Mouse (Mus musculus) forelimb bud, embryonic 11.5 days (tissue): Measurements from ENCODE around the gene Cdcp1.

ENCODE experiments used
- DNase-seq: peaks from one replicate; pipeline ENCODE4 v3.0.0-alpha.2; 2012; ENCODE audit warnings: low read depth, low spot score

Cdcp1 gene

DNA sequence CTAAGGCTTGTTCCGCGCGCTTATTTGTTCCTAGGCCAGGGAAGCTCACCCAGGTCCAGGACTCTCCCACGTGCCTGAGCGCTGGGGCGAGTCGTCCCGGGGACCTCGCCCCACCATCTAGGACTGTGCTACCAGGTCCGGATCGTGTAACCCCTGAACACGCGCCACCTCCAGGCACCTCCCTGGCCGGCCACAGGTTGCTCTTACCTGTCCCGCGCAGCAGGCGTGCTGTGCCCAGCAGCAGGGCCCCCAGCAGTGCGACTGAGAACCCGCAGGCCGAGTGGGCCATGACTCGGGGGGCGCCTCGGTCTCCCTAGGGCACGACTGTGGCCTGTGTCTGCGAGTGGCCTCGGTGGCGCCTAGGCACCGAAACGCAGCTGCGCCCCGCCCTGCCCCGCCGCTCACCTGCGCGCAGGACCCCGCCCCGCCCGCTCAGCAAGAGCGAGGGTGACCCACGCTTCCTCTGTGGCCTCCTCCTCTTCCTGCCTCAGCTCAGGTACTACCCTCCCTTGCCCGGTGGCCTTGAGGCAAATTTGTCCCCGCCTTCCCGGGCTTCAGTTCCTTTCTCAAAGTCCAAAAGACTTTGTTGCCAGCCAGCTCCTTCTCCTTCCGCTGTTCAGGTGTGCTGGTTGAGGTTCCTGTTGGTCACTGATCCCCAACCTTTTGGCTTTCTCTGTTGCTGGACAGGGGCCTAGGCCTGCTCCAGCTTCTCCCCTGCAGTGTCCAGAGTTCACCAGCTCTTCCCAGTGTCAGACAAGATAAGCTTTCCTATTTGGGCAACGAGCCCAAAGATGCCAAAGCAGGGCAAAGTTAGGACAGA, at the start of gene Cdcp1:
Cdcp1 (minus strand) TSS at position 418 of the 820 bp plus-strand sequence.
- no peak for DNase-seq

DNA sequence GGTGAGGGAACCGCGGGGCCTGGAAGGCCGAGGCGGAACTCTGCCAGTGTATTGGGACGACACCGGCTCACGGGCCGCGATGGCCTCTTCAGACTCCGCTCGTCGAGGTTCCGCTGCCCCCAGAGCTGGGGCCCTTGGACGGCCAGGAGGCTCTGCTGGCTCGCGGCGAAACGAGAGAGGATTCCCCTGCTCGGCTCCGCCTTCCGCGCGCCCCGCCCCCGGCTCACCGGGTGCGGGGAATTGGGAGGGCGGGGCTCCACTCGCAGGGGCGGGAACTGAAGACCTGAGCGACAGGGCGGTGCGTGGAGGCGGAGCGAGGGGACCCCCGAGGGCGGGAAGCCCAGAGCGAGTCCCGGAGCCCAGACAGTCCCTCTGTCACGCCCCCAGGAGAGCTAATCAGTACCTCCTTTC, 44.8 kb upstream of the Cdcp1 start, which contains the start of gene Tmem158:
Tmem158 (minus strand) TSS at position 154 of the 411 bp plus-strand sequence.
- DNase-seq, result peak; percentile 87

DNA sequence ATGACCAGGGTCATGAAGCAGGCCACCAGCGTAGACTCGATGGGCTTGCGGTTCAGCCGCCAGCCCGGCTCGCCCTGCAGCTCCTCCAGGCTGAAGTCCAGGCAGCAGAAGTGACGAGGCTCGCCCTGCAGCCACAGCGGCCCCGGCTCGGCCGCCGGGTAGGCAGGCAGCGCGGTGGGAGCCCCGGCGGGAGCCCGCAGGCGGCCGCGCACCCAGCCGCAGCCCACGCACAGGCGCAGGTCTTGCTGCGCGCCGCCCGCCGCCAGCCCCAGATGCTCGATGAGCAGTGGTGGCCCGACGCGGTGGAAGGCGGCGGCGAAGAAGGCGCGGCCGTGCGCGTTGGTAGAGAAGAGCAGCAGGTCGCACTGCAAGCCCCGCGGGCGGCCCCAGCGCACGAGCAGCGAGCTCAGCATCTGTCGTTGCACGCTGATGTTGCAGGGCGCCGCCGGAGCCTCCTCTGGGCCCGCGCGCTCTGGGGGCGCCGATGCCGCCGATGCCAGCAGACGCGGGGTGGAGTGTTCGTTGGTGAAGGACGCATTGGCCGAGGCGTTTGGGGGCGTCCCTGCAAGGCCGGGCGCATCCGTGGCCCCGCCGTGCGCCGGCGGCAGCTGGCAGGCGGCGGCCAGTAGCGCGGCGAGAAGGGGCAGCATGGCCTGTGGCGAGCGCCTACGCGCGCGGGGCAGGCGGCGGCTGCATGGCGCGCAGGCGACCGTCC, 44.2 kb upstream of the Cdcp1 start:
- peak; percentile 83 for DNase-seq

DNA sequence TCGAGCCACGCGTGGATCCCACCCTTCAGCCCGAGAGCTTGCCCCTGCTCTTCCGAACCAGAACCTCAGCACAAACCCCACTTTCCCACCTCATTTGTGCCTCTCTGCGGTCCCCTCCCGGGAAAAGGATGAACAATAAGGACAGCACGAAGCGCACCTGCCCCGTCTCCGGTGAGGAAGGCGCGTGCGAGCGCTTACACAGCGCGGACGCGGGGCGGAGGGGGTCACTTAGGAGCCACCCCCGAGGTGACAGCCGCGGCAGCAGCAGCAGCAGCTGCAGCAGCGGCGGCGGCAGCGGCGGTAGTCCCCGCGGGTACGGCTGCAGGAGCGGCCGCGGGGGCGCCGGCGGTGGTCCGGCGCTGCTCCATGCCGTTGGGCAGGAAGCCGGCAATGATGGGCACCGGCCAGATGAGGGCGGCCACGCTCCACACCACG, 43.6 kb upstream of the Cdcp1 start:
- no peak for DNase-seq

DNA sequence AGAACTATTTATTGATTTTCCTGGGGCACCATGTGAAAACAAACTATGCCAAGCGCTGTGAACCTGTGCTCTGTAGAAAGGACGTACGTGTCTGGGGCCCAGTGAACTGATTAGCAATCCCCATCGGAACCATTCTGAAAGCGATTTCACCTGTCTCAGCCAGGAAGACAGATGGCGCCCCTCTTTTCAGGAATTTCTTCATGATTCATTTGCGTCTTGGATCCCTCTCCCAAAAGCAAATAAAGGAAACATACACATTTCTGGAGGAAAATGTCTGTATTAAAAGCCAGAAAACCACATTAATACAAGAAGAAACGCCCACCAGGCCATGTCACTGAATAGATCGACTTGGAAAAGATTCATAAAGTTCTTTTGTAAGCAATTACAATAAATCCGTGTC, 43.0 kb upstream of the Cdcp1 start:
- DNase-seq, result no peak

DNA sequence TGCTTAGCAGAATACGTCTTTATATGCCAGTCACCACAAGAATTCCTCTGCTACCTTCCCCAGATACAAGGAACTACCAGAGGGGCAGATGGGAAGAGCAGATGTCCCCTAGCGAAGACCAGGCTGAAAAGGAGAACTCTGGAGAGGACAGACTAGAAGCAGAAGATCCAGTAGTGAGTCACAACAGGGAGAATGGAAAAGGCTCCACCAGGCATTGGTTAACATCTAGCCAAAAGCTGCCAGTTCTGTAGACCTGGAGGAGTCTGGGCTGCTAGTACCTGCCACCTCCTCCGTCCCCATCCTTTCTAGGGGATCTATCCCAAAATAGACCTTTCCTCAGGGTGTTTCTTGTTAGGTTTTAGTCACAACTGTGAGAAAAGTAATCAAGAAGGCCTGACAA, 39.9 kb upstream of the Cdcp1 start:
- DNase-seq, result no peak

DNA sequence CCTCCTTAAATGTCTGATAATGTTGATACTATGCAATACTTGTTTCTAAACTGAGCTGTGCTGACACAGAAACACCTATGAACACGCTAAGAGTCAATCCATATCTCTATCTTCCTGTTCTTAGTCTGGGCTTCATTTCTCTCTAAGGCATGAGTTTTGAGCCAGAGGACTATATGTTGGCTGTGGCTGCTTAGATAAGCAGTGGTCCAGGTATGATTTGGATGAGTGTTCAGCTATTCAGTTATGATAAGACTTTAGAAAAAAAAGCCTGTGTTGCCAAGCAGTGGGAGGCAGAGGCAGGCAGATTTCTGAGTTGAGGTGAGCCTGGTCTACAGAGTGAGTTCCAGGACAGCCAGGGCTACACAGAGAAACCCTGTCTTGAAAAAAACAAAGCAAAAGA, 32.2 kb upstream of the Cdcp1 start:
- no peak for DNase-seq

DNA sequence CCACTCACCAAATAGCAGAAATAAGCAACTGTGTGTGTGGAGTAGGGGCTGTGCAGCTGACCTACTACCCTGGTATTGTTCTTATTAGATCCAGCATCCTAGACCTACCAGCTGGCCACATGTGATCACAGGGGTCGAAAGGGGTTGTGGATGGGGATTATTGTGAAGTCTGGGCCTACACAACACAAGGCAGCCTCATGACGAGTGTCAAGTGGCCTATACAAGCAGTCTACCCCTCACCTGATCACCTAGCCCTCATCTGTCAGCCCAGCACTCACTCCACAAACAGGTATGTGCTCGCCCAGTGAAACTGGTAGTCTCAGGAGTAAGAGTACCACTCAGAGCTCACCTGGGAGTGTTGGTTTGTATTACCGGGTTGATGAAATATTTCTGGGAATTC, 29.3 kb upstream of the Cdcp1 start:
- DNase-seq, result no peak

DNA sequence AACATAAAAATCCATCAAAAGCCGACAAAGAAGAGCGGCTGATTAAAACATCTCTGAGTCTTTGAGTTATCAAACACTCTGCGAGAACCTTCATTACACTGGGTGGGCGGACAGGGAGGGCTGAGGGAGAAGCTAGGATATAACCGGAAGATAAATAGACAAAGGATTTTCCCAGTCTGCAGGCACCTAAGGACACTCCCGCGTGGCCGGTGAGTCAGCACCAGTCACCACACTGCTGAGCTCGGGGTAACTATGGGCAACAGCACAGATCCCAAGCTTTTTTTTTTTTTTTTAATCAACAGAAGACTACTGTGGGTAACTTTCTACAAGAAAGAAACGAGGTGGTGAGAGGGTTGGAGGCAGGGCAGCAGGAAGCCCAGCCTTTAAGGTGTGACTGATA, 28.1 kb upstream of the Cdcp1 start:
- DNase-seq, result no peak

DNA sequence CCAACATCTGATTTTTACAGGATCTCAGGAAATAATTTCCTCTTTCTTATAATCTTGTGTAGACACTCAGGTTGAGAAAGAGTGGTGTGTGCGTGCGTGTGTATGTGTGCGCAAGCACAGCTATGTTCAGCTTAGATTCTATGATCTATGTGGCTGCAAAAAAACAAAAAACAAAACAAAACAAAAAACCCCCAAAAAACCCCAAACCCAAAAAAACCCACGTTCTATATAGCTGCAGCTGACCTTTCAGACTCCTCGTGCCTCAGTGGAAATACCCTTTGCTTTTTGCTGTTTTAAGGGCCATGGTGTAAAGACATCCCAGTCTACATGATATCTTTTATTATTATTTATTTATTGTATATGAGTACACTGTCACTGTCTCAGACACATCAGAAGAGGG, 25.4 kb upstream of the Cdcp1 start:
- no peak for DNase-seq

DNA sequence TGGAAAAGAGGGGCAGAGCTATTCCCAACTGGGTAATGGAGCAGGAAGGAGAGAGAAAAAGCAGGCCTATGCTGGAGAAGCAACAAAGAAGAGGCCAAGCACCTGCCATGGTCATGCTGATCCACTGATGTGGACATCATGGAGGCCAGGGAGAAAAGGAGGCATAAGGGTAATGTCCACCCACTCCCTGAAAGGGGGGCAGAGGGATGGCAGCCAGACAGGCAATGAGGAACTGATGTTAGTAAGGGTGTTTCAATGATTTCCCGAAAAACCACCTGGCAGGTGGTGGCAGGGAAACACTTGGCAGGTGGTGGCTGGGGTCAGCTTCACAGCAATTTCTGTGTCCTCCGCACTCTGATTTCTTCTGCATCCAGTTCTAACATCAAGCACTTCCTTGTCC, 24.9 kb upstream of the Cdcp1 start:
- no peak for DNase-seq

DNA sequence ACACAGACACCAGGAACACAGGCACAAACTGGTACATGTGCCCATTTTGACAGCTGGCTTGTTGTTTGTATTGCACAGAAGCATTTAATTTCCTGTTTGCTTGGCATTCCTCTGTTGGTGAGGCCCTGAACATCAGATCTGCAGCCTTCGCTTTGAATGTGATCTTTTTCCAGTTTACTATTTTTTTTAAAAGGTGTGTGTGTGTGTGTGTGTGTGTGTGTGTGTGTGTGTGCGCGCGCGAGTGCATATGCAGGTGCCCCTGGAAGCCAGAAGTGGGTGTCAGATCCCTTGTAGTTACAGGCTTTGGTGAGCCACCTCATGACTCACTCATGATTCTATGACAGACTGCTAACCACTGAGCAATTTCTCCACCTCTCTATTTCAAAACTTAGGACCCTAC, 24.4 kb upstream of the Cdcp1 start:
- no peak for DNase-seq

DNA sequence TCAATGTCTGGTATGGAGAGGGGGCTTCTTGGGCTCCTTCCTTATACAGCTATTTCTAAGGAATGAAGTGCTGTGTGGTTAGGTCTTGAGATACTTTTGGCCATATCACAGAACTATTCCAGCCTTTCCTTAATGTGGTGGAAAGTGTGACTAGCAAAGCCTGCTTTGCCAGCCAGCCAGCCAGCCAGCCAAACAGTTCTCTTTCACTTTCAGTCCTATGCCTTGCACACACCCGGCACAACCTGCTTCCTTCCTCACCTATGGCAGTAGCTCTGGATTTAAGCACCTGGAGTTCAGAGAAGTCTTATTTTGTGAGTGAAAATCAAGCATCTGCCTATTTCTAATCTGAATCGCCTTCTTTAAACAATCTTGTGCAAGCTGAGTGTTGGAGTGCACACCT, 23.8 kb upstream of the Cdcp1 start:
- no peak for DNase-seq

DNA sequence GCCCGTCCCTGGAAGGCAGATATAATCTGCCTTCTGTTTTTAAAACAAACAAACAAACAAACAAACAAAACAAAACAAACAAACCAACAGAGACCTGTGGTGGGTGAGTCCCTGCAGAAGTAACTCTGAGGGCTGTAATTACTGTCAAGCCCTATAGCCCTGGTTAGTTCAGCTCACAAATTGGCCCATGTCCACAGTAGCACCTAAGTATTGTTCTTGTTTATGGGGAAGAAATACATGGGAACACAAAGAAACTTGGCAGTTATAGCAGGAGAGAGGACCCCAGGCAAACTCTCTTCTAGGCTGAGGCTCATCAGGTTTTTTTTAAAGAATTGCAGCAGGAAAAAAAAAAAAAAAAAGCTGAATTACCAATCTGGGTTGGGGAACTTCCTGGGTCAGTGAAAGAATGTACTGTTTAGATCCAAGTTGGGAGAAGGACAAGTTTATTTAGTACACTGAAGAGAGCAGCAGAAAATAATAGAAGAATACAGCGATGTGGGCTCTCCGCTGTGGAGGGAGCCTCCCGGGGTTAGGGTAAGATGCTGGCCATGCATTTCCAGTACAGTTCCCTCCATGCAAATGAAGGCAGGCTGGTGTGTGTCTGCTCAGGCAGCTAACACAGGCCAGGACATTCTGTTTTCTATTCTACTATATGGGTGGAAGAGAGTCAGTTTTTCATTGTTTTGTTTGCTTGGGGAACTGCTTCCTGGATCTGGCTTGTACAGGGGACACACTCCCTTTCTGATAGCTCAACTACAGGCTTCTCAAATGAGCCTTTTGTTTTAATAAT, 22.6 kb upstream of the Cdcp1 start:
- no peak for DNase-seq

DNA sequence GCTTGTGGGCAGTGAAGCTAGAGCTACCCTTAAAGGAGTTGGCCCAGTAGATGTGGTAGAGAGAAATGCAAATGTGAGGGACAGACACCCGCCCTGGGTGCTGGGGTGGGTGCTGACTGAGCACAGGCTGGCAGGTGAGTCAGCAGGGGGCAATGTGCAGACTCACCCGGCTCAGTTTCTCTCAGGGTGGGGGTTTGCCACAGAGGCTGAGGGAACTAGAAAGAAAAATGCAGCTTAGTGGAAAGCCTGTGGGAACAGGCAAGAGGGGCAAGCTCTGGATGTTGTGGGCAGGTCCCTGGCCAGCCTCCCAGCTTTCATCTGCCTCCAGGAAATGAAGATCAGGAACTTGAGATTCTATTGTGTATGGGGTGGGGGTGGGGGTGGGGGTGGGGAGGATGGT, 21.9 kb upstream of the Cdcp1 start:
- DNase-seq, result no peak

DNA sequence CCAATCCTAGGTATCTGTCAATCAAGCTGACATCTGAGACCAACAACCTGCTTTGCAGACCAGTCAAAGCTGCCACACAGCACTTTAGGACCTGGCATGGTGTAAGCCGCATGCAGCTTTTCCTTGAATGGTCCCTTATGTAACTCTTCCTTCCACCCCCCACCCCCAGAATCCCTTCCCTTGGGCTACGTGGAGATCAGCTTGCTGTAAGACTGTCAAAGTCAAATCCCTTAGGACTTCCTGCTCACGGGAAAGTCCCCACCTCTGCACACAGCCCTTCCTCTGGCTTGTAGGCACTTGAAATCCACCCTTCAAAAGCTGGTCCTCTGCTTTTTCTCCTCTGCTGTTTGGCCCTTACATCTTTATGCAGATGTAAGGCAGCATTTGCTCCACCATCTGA, 19.8 kb upstream of the Cdcp1 start:
- DNase-seq, result no peak

DNA sequence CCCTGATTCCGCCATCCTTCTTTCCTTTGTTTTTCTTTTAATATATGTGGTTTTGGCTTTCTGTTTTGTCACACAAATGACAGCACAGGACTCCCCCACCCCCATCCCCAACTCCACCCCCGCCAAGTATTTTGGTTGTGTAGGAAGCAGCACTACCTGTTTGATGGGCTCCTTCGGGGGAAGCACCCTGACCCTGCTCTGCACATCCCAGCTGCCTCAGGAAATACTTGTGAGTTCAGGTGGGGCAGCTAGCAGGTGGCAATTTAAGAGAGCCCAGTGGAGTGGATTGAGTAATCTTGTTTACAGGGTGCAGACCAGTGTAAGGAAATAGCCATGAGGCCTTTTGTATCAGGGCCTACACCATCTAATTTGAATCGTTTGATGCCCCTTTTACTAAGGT, 14.0 kb upstream of the Cdcp1 start:
- no peak for DNase-seq

DNA sequence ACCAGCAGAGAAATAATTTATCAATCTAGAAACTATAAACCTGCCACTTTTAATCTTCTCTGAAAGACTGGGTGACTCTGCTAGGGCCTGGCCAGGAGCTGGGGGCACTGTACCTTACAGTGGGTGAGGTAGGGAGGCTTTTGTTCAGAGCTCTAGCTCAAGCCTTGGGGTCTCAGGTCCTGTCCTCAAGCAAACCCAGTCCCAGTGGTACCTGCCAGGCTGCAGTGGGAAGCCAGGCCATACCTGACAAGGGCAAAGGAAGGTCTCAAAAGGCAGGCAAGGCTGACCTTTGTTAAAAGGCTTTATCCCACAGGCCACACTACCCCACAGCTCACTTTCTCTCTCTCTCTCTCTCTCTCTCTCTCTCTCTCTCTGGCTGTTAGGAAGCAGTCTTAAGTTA, 12.8 kb upstream of the Cdcp1 start:
- no peak for DNase-seq

DNA sequence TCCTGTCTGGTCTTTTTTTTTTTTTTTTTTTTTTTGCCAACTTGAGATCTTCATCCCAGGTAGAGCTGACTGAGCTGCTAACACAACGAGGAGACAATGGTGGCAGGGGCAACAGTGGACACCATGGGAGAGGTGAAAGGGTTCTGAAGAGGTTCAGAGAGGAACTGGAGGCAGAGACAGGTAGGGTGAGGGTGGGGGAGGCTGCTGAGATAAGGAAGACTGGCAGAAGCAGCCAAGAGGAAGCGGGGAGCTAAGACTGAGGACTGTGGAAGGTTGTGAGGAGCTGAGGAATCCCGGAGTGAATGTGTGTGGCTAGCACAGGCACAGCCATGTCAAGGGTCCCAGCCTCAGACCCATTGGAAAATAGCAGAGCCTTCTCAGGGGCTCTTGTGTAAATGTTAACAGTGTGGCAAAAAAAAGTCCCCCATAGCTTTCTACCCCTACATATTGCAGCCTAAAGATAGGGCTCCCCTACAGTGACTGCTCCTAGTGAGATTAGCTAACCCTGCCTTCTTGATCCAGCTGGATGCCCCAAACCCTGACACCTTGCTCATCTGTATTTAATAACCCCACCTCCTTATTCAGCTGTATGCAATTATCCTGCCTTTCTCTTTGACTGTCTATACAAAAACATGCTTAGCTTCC, 11.4 kb upstream of the Cdcp1 start:
- no peak for DNase-seq

DNA sequence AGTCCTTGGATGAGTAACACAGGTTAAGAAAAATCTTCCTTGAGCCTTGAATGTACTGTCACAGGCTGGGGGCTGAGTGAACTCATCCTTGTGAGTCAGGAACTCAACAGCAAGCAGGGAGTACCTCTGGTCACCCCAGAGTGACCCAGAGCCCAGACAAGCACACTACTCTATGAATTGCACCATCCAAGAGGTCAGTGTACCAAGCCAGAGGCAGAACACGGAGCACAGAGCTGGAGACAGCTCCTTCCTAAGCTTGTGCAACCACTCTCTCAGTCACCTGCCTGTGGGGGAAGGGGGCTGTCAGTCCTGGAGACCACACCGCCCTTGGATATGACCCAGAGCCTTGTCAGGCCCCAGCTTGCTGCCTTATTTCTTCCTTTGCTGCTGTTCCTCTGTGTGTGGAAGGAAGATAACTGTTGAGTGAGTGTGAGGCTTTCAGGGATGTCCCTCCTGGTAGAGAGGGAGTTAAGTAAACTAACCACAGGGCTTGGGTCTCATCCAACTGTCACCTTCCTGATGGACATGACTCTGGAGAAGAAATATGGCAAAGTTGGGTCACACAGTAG, 9.1 kb upstream of the Cdcp1 start:
- DNase-seq, result no peak

DNA sequence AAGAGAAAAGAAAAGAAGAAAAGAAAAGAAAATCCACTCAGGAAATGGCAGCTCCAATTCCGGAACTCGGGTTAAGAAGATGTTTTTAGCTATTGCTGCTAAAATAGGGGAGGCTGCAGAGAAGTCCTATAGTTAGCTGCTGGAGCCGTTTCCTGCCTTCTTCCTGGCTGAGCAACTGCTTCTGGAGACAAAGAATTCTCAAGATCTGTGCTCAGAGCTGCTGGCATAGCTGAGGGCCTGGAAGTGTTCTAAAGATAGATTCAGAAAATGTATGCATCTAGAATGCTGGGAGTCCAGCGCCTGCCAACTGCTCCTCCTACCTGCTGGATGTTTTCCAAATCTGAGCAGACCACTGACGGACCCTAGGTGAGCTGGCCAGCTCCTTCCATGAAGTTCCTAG, 4.0 kb upstream of the Cdcp1 start:
- no peak for DNase-seq

DNA sequence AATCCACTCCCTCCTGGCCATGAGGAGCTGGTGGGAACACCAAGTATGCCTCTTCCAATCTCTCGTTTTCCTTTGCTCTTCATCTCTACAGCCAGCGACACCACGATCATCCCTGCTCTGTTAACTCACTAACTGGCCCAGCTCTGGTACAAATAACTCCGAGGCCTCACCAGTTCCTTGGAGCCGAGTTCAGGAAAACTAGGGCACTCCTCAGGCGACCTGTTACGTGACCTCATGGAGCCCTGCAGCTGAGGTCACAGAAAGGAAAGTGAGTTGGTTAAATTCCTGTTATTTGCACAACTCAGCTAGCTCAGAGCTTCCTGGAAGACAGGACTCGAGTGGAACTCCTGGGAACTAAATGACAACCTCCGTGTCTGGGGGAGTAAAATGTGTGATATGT, 2.5 kb downstream of the Cdcp1 start:
- no peak for DNase-seq
